Mouse (Mus musculus): ENCODE results near the gene Epn2. TPM values are rescaled to one million over a fixed set of nuclear protein-coding genes. Genes with fewer than 3 reads are reported as not detected.
A peak's percentile ranks its signal among the peaks of the same experiment; 100 is the strongest.

The Epn2 gene
- total RNA-seq (2021), result 10 to 100 TPM; 13.9 to 20.4 TPM
- long read RNA-seq, experiment 1, full-length matches to known transcripts, result 2 of 9 reads
- long read RNA-seq, experiment 1, partial matches to known transcripts, result 7 of 9 reads
- long read RNA-seq, experiment 1, other reads (novel, unspliced or antisense), result 0 of 9 reads
- long read RNA-seq, experiment 2, full-length matches to known transcripts, result 4 of 6 reads
- long read RNA-seq, experiment 2, partial matches to known transcripts, result 0 of 6 reads
- long read RNA-seq, experiment 2, other reads (novel, unspliced or antisense), result 2 of 6 reads

DNA sequence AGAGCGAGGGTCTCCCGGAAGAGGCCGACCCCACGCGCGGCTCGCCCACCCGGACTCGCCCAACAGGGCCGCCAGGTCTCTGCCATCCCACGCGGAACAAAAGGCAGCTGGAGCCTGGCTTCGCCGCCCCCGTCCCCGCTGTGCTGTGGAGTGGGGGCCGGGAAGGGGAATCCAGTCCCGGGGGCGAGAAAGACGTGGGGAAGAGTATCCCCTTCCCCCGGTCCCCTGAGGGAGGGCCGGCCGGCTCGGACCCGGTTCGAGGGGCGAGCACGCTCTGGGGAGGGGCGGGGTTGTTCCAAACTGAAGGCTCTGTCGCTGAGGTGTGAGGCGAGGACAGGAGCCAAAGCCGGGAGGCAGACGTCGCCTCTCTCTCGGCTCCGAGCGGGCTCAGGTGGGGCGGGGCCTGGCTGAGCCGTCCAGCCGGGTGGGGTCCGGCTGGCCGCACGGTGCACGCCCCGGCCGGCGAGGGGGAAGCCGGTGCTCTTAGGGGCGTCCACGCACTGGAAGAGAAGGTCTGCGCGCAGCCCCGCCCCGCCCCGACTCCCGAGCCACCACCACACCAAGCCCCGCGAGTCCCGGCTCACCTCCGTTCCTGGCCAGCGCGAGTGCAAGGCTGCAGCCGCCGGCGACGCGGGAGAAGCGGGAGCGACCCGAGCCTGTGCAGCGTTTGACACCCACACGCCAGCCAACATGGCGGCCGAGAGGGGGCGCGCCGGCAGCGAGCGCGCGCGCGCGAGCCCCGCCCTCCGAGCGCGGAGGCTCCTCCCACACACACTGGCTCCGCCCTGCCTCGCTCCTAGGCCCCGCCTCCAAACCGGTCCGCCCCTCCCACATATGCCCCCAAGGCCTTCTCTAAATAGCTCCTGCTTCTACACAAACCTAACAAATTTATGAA, at the start of gene Epn2:
Epn2 (minus strand) TSS at position 705 of the 895 bp plus-strand sequence.
- DNase-seq, result peak; percentile 72 to 75
- intact Hi-C loops (cut with DNase I), result loop anchor here (5.0 kb wide), 2 partner anchors 38 to 72 kb away; partner anchors contain the start of gene B9d1

- intact Hi-C loops (cut with DNase I), result no loop called here
- DNase-seq, result no peak
Measured at GRCm38 (mm10) chr11:61626509-61626908, 47.0 kb upstream of the Epn2 start.

DNA sequence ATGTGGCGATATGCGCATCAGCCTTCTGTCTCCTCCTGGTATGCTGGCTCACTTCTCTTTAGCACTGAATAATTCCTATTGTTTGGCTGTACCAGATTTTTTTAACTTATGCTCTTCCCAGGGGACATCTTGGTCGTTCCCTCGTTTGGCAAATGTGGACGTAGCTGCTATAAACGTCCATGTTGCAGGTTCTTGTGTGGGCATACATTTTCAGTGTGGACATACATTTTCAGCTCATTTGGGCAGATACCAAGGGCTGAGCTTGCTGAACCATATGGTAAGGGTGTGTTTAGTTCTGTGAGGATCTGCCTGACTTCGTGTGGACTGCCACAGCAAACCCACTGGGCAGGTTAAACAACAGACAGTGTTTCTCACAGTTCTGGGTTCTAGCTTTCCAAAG, 45.6 kb upstream of the Epn2 start:
- intact Hi-C loops (cut with DNase I), result no loop called here

DNA sequence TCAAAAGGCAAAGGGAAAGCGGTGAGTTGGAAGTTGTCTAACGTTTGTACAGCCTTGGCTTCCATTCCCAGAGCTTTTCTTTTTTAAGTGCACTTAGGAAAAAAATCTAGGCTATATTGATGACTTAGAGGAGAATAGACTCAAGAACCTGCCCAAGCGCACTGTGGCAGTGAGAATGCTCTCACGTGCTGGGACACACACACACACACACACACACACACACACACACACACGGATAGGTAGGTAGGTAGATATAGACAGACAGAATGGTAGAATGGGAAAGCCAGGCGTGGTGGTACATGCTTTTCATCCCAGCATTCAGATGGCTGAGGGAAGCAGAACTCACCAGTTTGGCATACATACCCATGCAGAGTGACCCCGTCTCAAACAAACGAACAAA, 41.3 kb upstream of the Epn2 start:
- intact Hi-C loops (cut with DNase I), result loop anchor here (5.0 kb wide), 1 partner anchor 103 kb away; no protein-coding TSS in a partner anchor
- DNase-seq, result no peak

More for the DNA sequence above, 45.6 kb upstream of the Epn2 start:
- no peak for DNase-seq

DNA sequence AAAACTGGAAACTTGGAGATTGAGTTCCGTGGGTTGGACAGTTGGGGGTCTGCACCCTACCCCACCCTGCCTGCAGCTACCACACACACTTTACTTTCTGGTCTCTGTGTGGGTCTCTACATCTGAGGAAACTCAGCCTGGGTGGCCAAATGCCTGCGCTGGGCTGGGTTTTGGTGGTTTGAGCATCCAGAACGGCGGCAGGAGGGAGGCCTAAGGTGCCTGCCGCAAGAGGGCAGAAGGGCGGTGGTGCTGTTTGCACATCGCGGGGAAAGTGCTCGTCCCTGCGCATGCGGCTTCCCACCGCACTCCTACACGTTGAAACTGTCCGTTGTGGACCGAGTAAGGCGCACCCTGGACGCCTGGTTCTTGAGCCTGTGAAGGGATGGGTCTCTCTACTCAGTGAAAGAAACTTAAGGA, 40.8 kb upstream of the Epn2 start:
- peak; percentile 86 to 93 for DNase-seq
- intact Hi-C loops (cut with DNase I), result loop anchor here (5.0 kb wide), 1 partner anchor 103 kb away; no protein-coding TSS in a partner anchor

DNA sequence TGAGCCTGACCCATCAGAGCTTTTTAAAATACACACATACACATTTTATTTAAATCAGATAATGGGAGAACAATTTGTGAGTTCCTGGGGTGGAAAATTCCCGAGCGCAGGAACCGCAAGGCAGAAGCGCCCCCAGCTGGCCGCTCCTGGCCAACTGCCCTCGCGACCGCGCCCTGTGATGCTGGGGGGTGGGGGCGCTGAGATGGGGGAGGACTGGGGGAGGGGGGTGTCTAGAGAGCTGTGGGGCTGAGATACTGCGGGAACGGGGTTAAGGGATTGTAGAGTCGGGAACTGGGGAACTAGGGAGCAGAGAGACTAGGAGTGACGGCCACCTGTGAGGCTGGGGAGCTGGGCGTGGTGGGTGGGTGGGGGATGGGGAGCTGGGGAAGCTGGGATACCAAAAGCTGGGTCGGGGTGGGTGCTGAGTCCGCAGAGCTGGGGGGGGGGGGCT, 40.3 kb upstream of the Epn2 start:
- intact Hi-C loops (cut with DNase I), result loop anchor here (5.0 kb wide), 4 partner anchors 43 to 203 kb away; partner anchors contain the start of gene Epn2
- DNase-seq, result peak; percentile 62 to 77

GRCm38 (mm10) chr11:61619356-61619755, 39.9 kb upstream of the Epn2 start:
- no peak for DNase-seq
- intact Hi-C loops (cut with DNase I), result loop anchor here (5.0 kb wide), 3 partner anchors 42 to 202 kb away; partner anchors contain the start of gene Epn2

DNA sequence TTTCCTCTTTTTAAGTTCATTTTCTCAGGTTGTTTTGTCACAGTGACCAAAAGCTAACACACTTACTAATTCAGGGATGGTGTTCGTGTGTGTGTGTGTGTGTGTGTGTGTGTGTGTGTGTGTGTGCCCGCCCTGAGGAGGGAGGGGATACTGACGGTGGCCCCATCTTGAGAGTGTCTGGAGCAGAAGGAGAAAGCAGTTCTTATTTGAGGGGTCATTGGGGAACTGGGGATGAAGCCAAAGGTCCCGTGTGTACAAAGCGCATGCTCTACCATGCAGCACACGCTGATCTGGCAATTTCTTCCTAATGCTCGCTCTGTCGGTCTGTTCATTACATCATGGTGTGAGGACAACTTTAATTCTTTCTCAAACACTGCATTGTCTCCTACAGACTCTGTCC, 39.1 kb upstream of the Epn2 start:
- DNase-seq, result no peak
- intact Hi-C loops (cut with DNase I), result loop anchor here (5.0 kb wide), 3 partner anchors 41 to 201 kb away; partner anchors contain the start of gene Epn2

DNA sequence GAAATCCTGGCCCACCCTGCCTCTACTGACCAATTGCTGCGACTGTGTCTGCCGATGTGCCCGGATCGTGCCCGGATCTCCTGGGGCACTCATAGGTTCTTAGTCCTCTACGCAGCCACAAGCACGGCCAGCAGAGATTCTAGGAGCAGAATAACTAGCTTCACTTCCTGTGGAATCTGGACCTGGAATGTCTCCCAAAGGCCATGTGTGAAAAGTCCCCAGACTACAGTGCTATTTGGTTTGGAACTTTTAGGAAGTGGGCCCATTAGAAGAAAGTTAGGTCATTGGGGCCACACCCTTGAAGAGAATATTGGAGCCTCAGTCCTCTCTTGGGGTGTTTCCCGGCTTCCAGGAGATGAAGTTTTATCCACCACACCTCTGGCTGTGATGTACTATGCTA, 38.6 kb upstream of the Epn2 start:
- intact Hi-C loops (cut with DNase I), result loop anchor here (5.0 kb wide), 3 partner anchors 41 to 201 kb away; partner anchors contain the start of gene Epn2
- peak; percentile 33 to 40 for DNase-seq

GRCm38 (mm10) chr11:61617293-61617975, 37.9 kb upstream of the Epn2 start:
- intact Hi-C loops (cut with DNase I), result loop anchor here (5.0 kb wide), 3 partner anchors 40 to 200 kb away; partner anchors contain the start of gene Epn2
- no peak for DNase-seq

DNA sequence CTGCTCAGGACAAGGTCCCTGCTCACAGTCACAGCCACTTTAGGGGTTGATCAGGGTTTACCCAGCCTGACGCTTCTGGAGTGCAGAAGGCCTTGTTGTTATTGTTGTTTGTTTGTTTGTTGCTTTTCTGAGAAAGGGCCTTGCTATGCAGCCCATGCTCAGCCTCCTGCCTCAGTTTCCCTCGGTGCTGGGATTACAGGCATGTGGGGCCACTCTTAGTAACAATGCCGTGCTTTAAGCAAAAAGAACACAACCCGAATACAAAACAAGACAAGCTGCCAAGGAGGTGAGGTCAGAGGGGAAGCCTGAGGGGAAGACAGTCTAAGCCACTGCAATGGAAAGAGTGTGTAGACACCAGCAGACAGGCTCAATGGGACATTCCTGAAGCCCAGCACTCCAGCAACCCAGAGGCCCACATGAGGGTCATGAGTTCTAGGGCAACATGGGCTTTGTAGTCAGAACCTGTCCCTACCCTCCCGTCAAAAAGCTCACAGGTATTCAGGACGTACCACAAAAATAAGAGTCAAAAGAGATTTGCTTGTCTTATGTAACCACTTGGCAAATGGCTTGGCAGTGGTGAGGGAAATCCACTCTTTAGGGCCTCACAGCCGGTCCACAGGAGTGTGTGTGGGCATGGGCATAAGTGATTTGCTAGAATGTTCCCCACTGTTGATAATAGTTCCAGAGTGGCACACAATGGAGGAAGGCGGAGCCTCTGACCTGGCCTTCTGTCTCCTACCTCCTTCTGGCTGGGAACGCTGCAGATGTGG, 37.2 kb upstream of the Epn2 start:
- intact Hi-C loops (cut with DNase I), result loop anchor here (5.0 kb wide), 3 partner anchors 39 to 199 kb away; partner anchors contain the start of gene Epn2
- peak in 1 of 2 experiments; percentile 21 for DNase-seq

GRCm38 (mm10) chr11:61615686-61616522, 36.4 kb upstream of the Epn2 start:
- intact Hi-C loops (cut with DNase I), result loop anchor here (5.0 kb wide), 3 partner anchors 39 to 199 kb away; partner anchors contain the start of gene Epn2
- DNase-seq, result peak; percentile 20 to 42

DNA sequence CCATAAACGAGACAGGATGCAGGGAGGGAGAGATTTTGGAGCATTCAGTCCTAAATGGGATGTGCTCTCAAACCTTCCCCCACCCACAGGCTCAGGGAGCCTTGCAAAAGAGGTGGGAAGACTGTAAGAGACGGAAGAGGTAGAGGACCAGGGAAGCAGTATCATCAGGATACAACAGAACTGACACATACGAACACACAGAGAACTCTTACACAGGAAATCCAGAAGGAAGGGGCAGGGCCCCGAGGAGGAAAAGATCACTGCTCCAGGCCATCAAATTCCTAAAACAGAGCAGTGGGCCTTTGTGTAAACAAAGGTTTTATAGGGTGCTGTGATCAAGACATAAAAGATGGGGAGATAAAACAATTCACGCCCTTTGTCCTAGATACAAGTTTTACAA, 34.9 kb upstream of the Epn2 start:
- intact Hi-C loops (cut with DNase I), result no loop called here
- no peak for DNase-seq

DNA sequence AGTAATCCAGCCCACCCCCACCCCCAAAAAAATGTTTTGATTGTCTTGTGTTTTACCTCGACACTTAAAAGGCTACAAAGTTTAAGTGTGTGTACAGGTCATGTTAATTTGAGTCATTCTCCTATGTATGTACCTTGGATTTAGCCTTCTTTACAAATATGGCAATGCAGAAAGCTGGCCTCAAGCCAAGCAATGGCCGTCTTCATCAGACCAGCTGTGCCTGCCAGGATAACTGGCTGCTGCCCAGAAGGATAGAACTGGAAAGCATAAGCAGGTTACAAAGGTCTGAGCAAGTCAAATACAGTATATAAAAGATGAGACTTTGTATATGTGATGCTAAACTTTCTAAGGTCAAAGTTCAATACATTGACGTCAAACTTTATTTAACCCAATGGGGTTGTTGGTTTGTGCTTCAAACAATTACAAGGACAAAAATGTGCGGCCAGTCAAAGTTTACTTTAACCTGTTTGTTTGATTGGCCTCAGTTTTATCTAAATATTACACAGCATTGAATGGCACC, 32.7 kb upstream of the Epn2 start:
- intact Hi-C loops (cut with DNase I), result no loop called here
- no peak for DNase-seq

DNA sequence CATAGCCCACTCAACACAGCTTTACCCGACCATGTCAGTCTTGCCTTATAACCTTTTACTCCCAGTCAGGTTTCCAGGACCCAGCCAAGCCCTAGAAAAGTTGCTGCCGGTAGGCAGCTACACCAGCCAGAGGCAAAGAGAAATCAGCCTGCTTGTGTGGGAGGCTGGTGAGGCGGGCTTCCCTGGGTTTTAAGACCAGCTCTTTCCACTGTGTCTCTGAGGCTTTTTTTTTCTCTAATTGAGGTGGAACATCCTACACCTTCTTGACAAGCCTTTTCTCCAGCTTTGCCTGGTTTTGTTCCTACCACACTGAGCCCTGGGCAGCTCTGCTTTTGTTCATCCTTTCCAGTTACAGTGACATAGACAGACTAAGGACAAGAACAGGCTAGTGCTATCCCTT, 31.7 kb upstream of the Epn2 start:
- intact Hi-C loops (cut with DNase I), result no loop called here
- DNase-seq, result no peak

- no peak for DNase-seq
- intact Hi-C loops (cut with DNase I), result no loop called here
Measured at GRCm38 (mm10) chr11:61608072-61608471, 28.6 kb upstream of the Epn2 start.

DNA sequence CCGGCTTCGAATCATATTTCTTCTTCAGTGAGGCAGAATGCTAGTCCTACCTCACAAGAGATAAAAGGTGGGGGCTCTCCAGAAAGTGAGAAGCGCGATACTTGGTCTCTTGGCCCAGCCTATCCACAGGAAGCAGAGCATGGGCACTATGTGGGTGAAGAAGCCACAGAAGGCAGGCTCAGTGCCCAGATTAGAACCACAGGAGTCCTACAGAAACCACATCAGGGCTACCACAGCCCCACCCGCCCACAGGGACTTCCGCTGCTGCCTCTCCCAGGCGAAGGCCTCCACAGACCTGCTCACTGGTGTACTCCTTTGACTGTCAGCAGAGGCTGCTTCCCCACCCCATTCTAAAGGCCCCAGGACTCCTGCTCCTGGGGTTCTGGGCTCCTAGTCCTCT, 23.2 kb upstream of the Epn2 start:
- intact Hi-C loops (cut with DNase I), result no loop called here
- no peak for DNase-seq

DNA sequence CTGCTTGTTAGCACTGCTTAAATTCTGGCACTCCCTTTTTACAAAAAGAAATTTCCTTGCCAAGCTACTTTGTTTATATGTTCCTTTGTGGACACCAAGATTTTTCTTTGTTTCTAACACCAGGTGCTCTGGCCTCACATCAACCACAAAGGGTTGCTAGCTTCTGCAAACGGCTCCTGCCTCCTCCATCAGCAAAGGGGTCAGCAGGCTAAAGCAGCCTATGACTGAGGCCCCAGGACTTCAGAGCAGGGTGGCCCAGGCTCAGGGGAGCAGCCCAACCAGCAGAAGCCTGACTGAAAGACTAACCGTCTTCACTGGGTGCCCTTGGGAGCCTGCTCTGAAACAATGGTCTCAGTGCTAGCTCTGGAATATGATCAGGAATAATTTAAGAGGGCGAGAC, 22.0 kb upstream of the Epn2 start:
- intact Hi-C loops (cut with DNase I), result no loop called here
- no peak for DNase-seq

Measured in gastrocnemius, postnatal 36 days (tissue).